In genomic region chr1:141104633-141105032, GRCm38 (mm10) we compare ENCODE assay signal across 20 mouse cellular contexts.
DNase-seq lines count a peak whose midpoint lies in the region; TF ChIP-seq lines count a peak whose summit lies in the region.
"Had no signal": no experiment of that assay in that cellular context is flagged by ENCODE, and none has a peak within 500 bp of the region (broad histone marks: within the 10 kb centered on the region; RNA-seq: fewer than 3 reads in every experiment).

No protein-coding gene starts in this region.

- peak overlapping the region; percentile 24 for H3K4me2 ChIP-seq in myocyte (ENCODE audit: low read depth)

- no peaks in the 10 kb centered on the region for H3K9me3 ChIP-seq in MEL (replicated peaks; ENCODE audit: insufficient read depth, low read length)

- H3ac ChIP-seq in myocyte (ENCODE audit: control insufficient read depth, insufficient read length) = no peak overlapping the region

- TF ChIP-seq POLR2A in MEL (IDR thresholded peaks at IDR 0.05; ENCODE audit: control insufficient read depth in 1 of 2, insufficient read depth in 1 of 2, low read depth in 1 of 2, low read length in 2 of 2, poor library complexity in 1 of 2) (no peak), myocyte (IDR thresholded peaks at IDR 0.05; ENCODE audit: insufficient read length, low read depth) (no peak)

- no peak overlapping the region for H3K4me3 ChIP-seq in MEL (ENCODE audit: control insufficient read depth in 1 of 2, insufficient read depth in 1 of 2, low read depth in 2 of 2, low read length in 2 of 2)
- no peak overlapping the region for H3K4me3 ChIP-seq in myocyte

- H3K4me1 ChIP-seq in MEL (ENCODE audit: control insufficient read depth in 1 of 2, insufficient read depth in 2 of 2, low read length in 2 of 2) = peaks cover 6 to 18% of the 10 kb centered on the region in 2 experiments; a peak in 3 of 4 replicates

- DNase-seq in cerebellum, postnatal 10 days = peak; percentile 6 to 8
- DNase-seq in cerebellum, postnatal 14 days = no peak
- no peak for DNase-seq in MEL (ENCODE audit: low read depth, low spot score)
- no peak for DNase-seq in spleen, adult 18-20 months
- DNase-seq in heart, adult 8-10 months (ENCODE audit: low spot score) = no peak
- DNase-seq: adrenal gland, adult 2 months; adrenal gland, adult 8-10 months; adrenal gland, postnatal 10 days; adrenal gland, postnatal 14 days; adrenal gland, postnatal 25 days; adrenal gland, postnatal 36 days; B cell, adult 2 months; cerebellum, adult 11 months; cerebellum, adult 11-12 months; cerebellum, adult 18-20 months; cerebellum, adult 2 months had no signal

- H3K27ac ChIP-seq in MEL (ENCODE audit: control insufficient read depth, low read depth, low read length) = no peak overlapping the region; the same call in 1 of the 2 replicates

- H3K9ac ChIP-seq in MEL (ENCODE audit: control insufficient read depth, low read depth, low read length, poor library complexity, severe bottlenecking) = no peak overlapping the region

- TF ChIP-seq RAD21 in MEL (IDR thresholded peaks at IDR 0.05; ENCODE audit: low read depth, low read length) = no peak

- TF ChIP-seq EP300 in MEL (IDR thresholded peaks at IDR 0.05; ENCODE audit: low read depth in 1 of 2, low read length in 2 of 2) = no peak

- TF ChIP-seq CTCF in MEL (IDR thresholded peaks at IDR 0.05 in 2 of 3, conservative IDR thresholded peaks at IDR 0.05 in 1 of 3; ENCODE audit: control insufficient read depth in 1 of 3, insufficient read depth in 1 of 3, low read depth in 2 of 3, low read length in 3 of 3, poor library complexity in 1 of 3, severe bottlenecking in 1 of 3) = no peak

- H3K27me3 ChIP-seq in MEL (ENCODE audit: control insufficient read depth in 1 of 2, insufficient read depth in 2 of 2, low read length in 2 of 2) (no peaks in the 10 kb centered on the region), myocyte (ENCODE audit: control insufficient read depth, insufficient read depth, insufficient read length) (no peaks in the 10 kb centered on the region)
- H3K27me3 ChIP-seq: CH12.LX, Patski had no signal

- H3K79me2 ChIP-seq in MEL (ENCODE audit: control insufficient read depth, insufficient read depth, low read length, poor library complexity) = no peaks in the 10 kb centered on the region
- H3K79me2 ChIP-seq in myocyte (ENCODE audit: control insufficient read depth, insufficient read depth) = no peaks in the 10 kb centered on the region

- peaks cover 0 to 17% of the 10 kb centered on the region in 2 experiments; a peak in 2 of 4 replicates for H3K36me3 ChIP-seq in MEL (ENCODE audit: control insufficient read depth in 1 of 2, insufficient read depth in 2 of 2, low read length in 2 of 2)
- no peaks in the 10 kb centered on the region for H3K36me3 ChIP-seq in myocyte (ENCODE audit: control insufficient read depth, insufficient read depth)
- H3K36me3 ChIP-seq: G1E had no signal

TF ChIP-seq in MEL, 35 proteins besides CTCF, POLR2A, EP300 and RAD21:
- TF ChIP-seq USF1 (IDR thresholded peaks at IDR 0.05; ENCODE audit: low read depth, low read length) (peak; percentile 73; the same call in 1 of the 2 replicates), RCOR1 (IDR thresholded peaks at IDR 0.05; ENCODE audit: low read depth, low read length) (no peak), MXI1 (IDR thresholded peaks at IDR 0.05; ENCODE audit: low read depth, low read length) (no peak), TAL1 (IDR thresholded peaks at IDR 0.05; ENCODE audit: low read length) (no peak), GATA1 (IDR thresholded peaks at IDR 0.05; ENCODE audit: low read depth, low read length) (0 out of 2 replicates have a peak, but pooled peaks have one; percentile 28), CHD2 (IDR thresholded peaks at IDR 0.05; ENCODE audit: low read length) (no peak), GABPA (IDR thresholded peaks at IDR 0.05; ENCODE audit: low read depth, low read length) (no peak), CHD1 (IDR thresholded peaks at IDR 0.05; ENCODE audit: low read depth, low read length) (no peak), MEF2A (IDR thresholded peaks at IDR 0.05; ENCODE audit: extremely low read depth, insufficient replicate concordance, low read depth, low read length, poor library complexity, severe bottlenecking) (no peak), JUND (IDR thresholded peaks at IDR 0.05; ENCODE audit: low read depth, low read length) (no peak)

TF ChIP-seq in myocyte, 11 proteins besides CTCF, POLR2A, EP300 and RAD21:
- no peak for TF ChIP-seq MYOG (IDR thresholded peaks at IDR 0.05; ENCODE audit: control insufficient read depth in 1 of 3, insufficient read depth in 1 of 3, insufficient read length in 2 of 3, low read depth in 2 of 3)
- TF ChIP-seq USF1 (IDR thresholded peaks at IDR 0.05; ENCODE audit: low read depth) = peak; percentile 59
- no peak for TF ChIP-seq E2F4 (IDR thresholded peaks at IDR 0.05; ENCODE audit: insufficient read depth)

Comparison
In these comparisons a context has a peak if more than half of its experiments do, and no peak if none do; other contexts are left out.
1. DNase-seq: peak in cerebellum, postnatal 10 days (2 of 2); none in cerebellum, postnatal 14 days (0 of 2), MEL (single experiment), spleen, adult 18-20 months (0 of 2) and heart, adult 8-10 months (single experiment).